25 mouse cellular contexts compared by ENCODE assay signal in the genomic region with DNA sequence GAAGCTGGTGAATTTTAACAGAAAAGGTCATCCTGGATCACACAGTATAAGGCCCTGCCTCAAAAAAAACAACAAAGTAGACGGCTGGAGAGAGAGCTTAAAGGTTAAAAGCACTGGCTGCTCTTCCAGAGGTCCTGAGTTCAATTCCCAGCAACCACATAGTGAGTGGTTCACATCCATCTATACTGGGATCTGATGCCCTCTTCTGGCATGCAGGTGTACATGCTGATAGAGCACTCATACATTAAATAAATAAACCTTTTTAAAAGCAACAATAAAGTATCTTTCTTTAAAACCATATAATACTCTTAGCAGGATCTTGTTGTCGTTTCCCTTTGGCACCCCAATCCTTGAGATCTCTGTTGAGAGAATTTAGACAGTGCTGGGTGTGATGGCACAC. TPM values are rescaled to one million over a fixed set of nuclear protein-coding genes. Genes with fewer than 3 reads are reported as not detected.
DNase-seq lines count a peak whose midpoint lies in the region; TF ChIP-seq lines count a peak whose summit lies in the region.
"Had no signal": no experiment of that assay in that cellular context is flagged by ENCODE, and none has a peak within 500 bp of the region (broad histone marks: within the 10 kb centered on the region; RNA-seq: fewer than 3 reads in every experiment).

No protein-coding gene starts in this region.

- WGBS in heart, adult 2 months = 67% methylated on average over 2 of the region's 2 CpGs
- WGBS in heart, embryonic 10.5 days = 73% methylated on average over 2 of the region's 2 CpGs

- no peaks in the 10 kb centered on the region for H3K27me3 ChIP-seq in heart, adult 2 months (ENCODE audit: control insufficient read depth, insufficient read depth, low read length)
- no peaks in the 10 kb centered on the region for H3K27me3 ChIP-seq in heart, embryonic 10.5 days (ENCODE audit: insufficient read depth, poor library complexity, severe bottlenecking)
- H3K27me3 ChIP-seq: forebrain, embryonic 15.5 days; limb, embryonic 15.5 days; midbrain, embryonic 13.5 days; neural tube, embryonic 12.5 days had no signal

- H3K4me1 ChIP-seq in heart, adult 2 months (ENCODE audit: control insufficient read depth, insufficient read depth, low read length) = no peaks in the 10 kb centered on the region
- no peaks in the 10 kb centered on the region for H3K4me1 ChIP-seq in heart, embryonic 10.5 days
- H3K4me1 ChIP-seq: embryonic facial prominence, embryonic 10.5 days; forebrain, embryonic 15.5 days; limb, embryonic 15.5 days; midbrain, embryonic 13.5 days; neural tube, embryonic 12.5 days had no signal

- no peak overlapping the region for H3K4me3 ChIP-seq in heart, adult 2 months
- H3K4me3 ChIP-seq in heart, embryonic 10.5 days = no peak overlapping the region
- no peak overlapping the region for H3K4me3 ChIP-seq in left cerebral cortex, adult 2 months
- H3K4me3 ChIP-seq: embryonic facial prominence, embryonic 10.5 days; forebrain, embryonic 15.5 days; limb, embryonic 15.5 days; megakaryocyte, embryonic 14.5 days; midbrain, embryonic 13.5 days; neural tube, embryonic 12.5 days had no signal

- H3K9me3 ChIP-seq in heart, embryonic 10.5 days = no peaks in the 10 kb centered on the region
- H3K9me3 ChIP-seq: embryonic facial prominence, embryonic 10.5 days; forebrain, embryonic 15.5 days; limb, embryonic 15.5 days; megakaryocyte, embryonic 14.5 days; midbrain, embryonic 13.5 days; neural tube, embryonic 12.5 days had no signal

- H3K27ac ChIP-seq in heart, adult 2 months = no peak overlapping the region
- no peak overlapping the region for H3K27ac ChIP-seq in heart, embryonic 10.5 days
- H3K27ac ChIP-seq in left cerebral cortex, adult 2 months = no peak overlapping the region
- H3K27ac ChIP-seq: embryonic facial prominence, embryonic 10.5 days; forebrain, embryonic 15.5 days; limb, embryonic 15.5 days; midbrain, embryonic 13.5 days; neural tube, embryonic 12.5 days had no signal

- H3K36me3 ChIP-seq in heart, adult 2 months (ENCODE audit: control insufficient read depth, insufficient read depth, low read length) = no peaks in the 10 kb centered on the region
- 0 out of 2 replicates have a peak, but pooled peaks cover 3% of the 10 kb centered on the region for H3K36me3 ChIP-seq in heart, embryonic 10.5 days
- H3K36me3 ChIP-seq: limb, embryonic 15.5 days had no signal

- no peak for DNase-seq in heart, adult 2 months
- no peak for DNase-seq in heart, embryonic 10.5 days (ENCODE audit: low spot score)
- DNase-seq in left cerebral cortex, adult 2 months (ENCODE audit: extremely low spot score in 1 of 2, low spot score in 2 of 2) = no peak
- DNase-seq in left cerebral cortex, adult 11 months (ENCODE audit: low spot score) = no peak
- DNase-seq in A20 (ENCODE audit: low read depth, low spot score) = peak; percentile 26
- DNase-seq in NIH3T3 (ENCODE audit: low read depth) = peak; percentile 23
- DNase-seq in thymus, postnatal 25 days = no peak
- DNase-seq: cerebellum, adult 11 months; cerebellum, adult 9-11 months; gastrocnemius, postnatal 36 days; heart, postnatal 10 days; kidney, adult 8-10 months; kidney, postnatal 36 days; left cerebral cortex, postnatal 4 days; lung, adult 18-20 months; lung, postnatal 14 days; right cerebral cortex, postnatal 14 days; spleen, adult 18-20 months; thymus, postnatal 14 days had no signal

- TF ChIP-seq CTCF in heart, adult 2 months (IDR thresholded peaks at IDR 0.05) = peak; percentile 30
- peak; percentile 25 for TF ChIP-seq CTCF in left cerebral cortex, adult 2 months (IDR thresholded peaks at IDR 0.05)

- H3K9ac ChIP-seq in heart, adult 2 months (ENCODE audit: low read depth, low read length) = no peak overlapping the region
- H3K9ac ChIP-seq: forebrain, embryonic 15.5 days; limb, embryonic 15.5 days; midbrain, embryonic 13.5 days; neural tube, embryonic 12.5 days had no signal

- no peak for TF ChIP-seq POLR2A in heart, adult 2 months (IDR thresholded peaks at IDR 0.05; ENCODE audit: insufficient read depth, low read depth, low read length)

- intact Hi-C loops in heart, adult 2 months (cut with DNase I) = no loop called here
- intact Hi-C loops in left cerebral cortex, adult 2 months (cut with DNase I) = no loop called here

- TF ChIP-seq EP300 in heart, adult 2 months (IDR thresholded peaks at IDR 0.05; ENCODE audit: insufficient read depth, low read depth, low read length) = no peak

- H3K79me2 ChIP-seq in heart, adult 2 months (replicated peaks; ENCODE audit: control insufficient read depth, insufficient read depth, low read length) = no peaks in the 10 kb centered on the region

RNA-seq across cellular contexts. Expression of a gene that starts 17.7 kb away (rescaled TPM):
- 10 to 100 TPM; 86.7 to 91.9 TPM for total RNA-seq in heart, adult 2 months (2021)
- polyA plus RNA-seq in heart, adult 2 months (2012; rRNA removed) = 77.1 and 117 TPM in 2 replicates
- 128 and 133 TPM in 2 replicates for polyA plus RNA-seq in heart, embryonic 10.5 days (2016; fragmentation: Nextera tagmentation; extraction: Ambion mirVana)
- total RNA-seq in left cerebral cortex, adult 2 months (2021) = 10 to 100 TPM; 62.2 to 65.5 TPM

RNA-seq across cellular contexts. Expression of a gene that starts 18.6 kb away (rescaled TPM):
- 10 to 100 TPM; 14.0 to 20.6 TPM for total RNA-seq in heart, adult 2 months (2021)
- 28.4 and 31.0 TPM in 2 replicates for polyA plus RNA-seq in heart, adult 2 months (2012; rRNA removed)
- polyA plus RNA-seq in heart, embryonic 10.5 days (2016; fragmentation: Nextera tagmentation; extraction: Ambion mirVana) = 6.6 and 8.3 TPM in 2 replicates
- total RNA-seq in left cerebral cortex, adult 2 months (2021) = 10 to 100 TPM; 41.9 to 43.6 TPM

RNA-seq across cellular contexts. Expression of a gene that starts 42.7 kb away (rescaled TPM):
- 10 to 100 TPM; 12.0 to 14.6 TPM for total RNA-seq in heart, adult 2 months (2021)
- 7.9 and 11.6 TPM in 2 replicates for polyA plus RNA-seq in heart, adult 2 months (2012; rRNA removed)
- polyA plus RNA-seq in heart, embryonic 10.5 days (2016; fragmentation: Nextera tagmentation; extraction: Ambion mirVana) = 40.6 and 54.8 TPM in 2 replicates
- total RNA-seq in left cerebral cortex, adult 2 months (2021) = 10 to 100 TPM; 14.8 to 21.3 TPM

Comparison
In these comparisons a context has a peak if more than half of its experiments do, and no peak if none do; other contexts are left out.
1. DNase-seq: peak in A20 (single experiment) and NIH3T3 (single experiment); none in heart, adult 2 months (0 of 2), heart, embryonic 10.5 days (single experiment), left cerebral cortex, adult 2 months (0 of 2), left cerebral cortex, adult 11 months (single experiment) and thymus, postnatal 25 days (single experiment).